Mouse (Mus musculus) hindbrain, embryonic 12.5 days (tissue): ENCODE data around the gene Scn1b. TPM values are rescaled to one million over a fixed set of nuclear protein-coding genes. Genes with fewer than 3 reads are reported as not detected.

Experiments
- ATAC-seq: fragments of 200-750 bp; cut with Nextera tagmentation; 2 replicates; pipeline ENCODE4 v1.8.0; 2017; ENCODE audit warnings: moderate TSS enrichment; ENCODE audit not compliant: low FRiP score
- H3K27ac ChIP-seq: fragments of 300-500 bp; sonication (generic); 2 replicates; pipeline ENCODE4 v1.5.1; 2016; ENCODE audit warnings: mild to moderate bottlenecking
- H3K27me3 ChIP-seq: fragments of 300-500 bp; sonication (generic); 2 replicates; pipeline ENCODE4 v1.6.1; 2016; ENCODE audit warnings: mild to moderate bottlenecking
- H3K36me3 ChIP-seq: fragments of 300-500 bp; sonication (generic); 2 replicates; pipeline ENCODE4 v1.6.1; 2016; ENCODE audit warnings: mild to moderate bottlenecking
- H3K4me1 ChIP-seq: fragments of 300-500 bp; sonication (generic); 2 replicates; pipeline ENCODE4 v1.6.1; 2016
- H3K4me2 ChIP-seq: fragments of 300-500 bp; sonication (generic); replicated peaks from 2 replicates; pipeline ENCODE4 v1.6.1; 2016; ENCODE audit warnings: mild to moderate bottlenecking
- H3K4me3 ChIP-seq: fragments of 300-500 bp; sonication (generic); 2 replicates; pipeline ENCODE4 v1.5.1; 2016; ENCODE audit warnings: mild to moderate bottlenecking
- H3K9ac ChIP-seq: fragments of 300-500 bp; sonication (generic); 2 replicates; pipeline ENCODE4 v1.6.1; 2016; ENCODE audit warnings: mild to moderate bottlenecking, moderate library complexity
- H3K9me3 ChIP-seq: fragments of 300-500 bp; sonication (generic); replicated peaks from 2 replicates; pipeline ENCODE4 v1.6.1; 2016; ENCODE audit warnings: mild to moderate bottlenecking
- WGBS: fragments of 180-500 bp; shearing (Covaris S2); methylation state at CpG from one replicate; pipeline ENCODE4 v1.1.7; 2016; 5-methylcytosine and 5-hydroxymethylcytosine counted together
- polyA plus RNA-seq: library from polyadenylated mRNA; unstranded; fragments of >200 nt; fragmentation: Nextera tagmentation; extraction: Ambion mirVana; gene quantifications from 2 replicates; pipeline ENCODE4 v1.2.1, GENCODE M21; 2016

Scn1b gene
- polyA plus RNA-seq, 1 experiment from 2014 or later, result 2.7 TPM

GRCm38 (mm10) chr7:31144886-31145285, 18.1 kb upstream of the Scn1b start:
- WGBS, result 96% methylated on average over 16 of the region's 16 CpGs
- Histone ChIP-seq H3K9me3 (no peaks in the 10 kb centered on the region), H3K27ac (no peak overlapping the region), H3K27me3 (no peaks in the 10 kb centered on the region), H3K36me3 (peaks cover 56% of the 10 kb centered on the region), H3K4me2 (no peak overlapping the region), H3K4me1 (peaks cover 28% of the 10 kb centered on the region), H3K4me3 (no peak overlapping the region), H3K9ac (no peak overlapping the region)
- no peak for ATAC-seq

- H3K9me3 ChIP-seq, result no peaks in the 10 kb centered on the region
- no peak overlapping the region for H3K4me2 ChIP-seq
- 97% methylated on average over 10 of the region's 10 CpGs for WGBS
- H3K4me1 ChIP-seq, result no peaks in the 10 kb centered on the region
- H3K4me3 ChIP-seq, result no peak overlapping the region
- peaks cover 87% of the 10 kb centered on the region for H3K36me3 ChIP-seq
- H3K27me3 ChIP-seq, result no peaks in the 10 kb centered on the region
- no peak for ATAC-seq
- H3K27ac ChIP-seq, result no peak overlapping the region
- no peak overlapping the region for H3K9ac ChIP-seq
Observed at GRCm38 (mm10) chr7:31140941-31141340, 14.1 kb upstream of the Scn1b start.

- Histone ChIP-seq H3K9ac (no peak overlapping the region), H3K36me3 (peaks cover 93% of the 10 kb centered on the region), H3K4me1 (no peaks in the 10 kb centered on the region), H3K9me3 (no peaks in the 10 kb centered on the region), H3K27me3 (no peaks in the 10 kb centered on the region), H3K27ac (no peak overlapping the region), H3K4me3 (no peak overlapping the region), H3K4me2 (no peak overlapping the region)
- 92% methylated on average over 4 of the region's 4 CpGs for WGBS
- no peak for ATAC-seq
Observed at GRCm38 (mm10) chr7:31140302-31140701, 13.5 kb upstream of the Scn1b start.

GRCm38 (mm10) chr7:31139765-31140164, 13.0 kb upstream of the Scn1b start:
- no peaks in the 10 kb centered on the region for H3K4me1 ChIP-seq
- ATAC-seq, result no peak
- H3K4me3 ChIP-seq, result no peak overlapping the region
- no peak overlapping the region for H3K9ac ChIP-seq
- peaks cover 94% of the 10 kb centered on the region for H3K36me3 ChIP-seq
- no peaks in the 10 kb centered on the region for H3K9me3 ChIP-seq
- 66% methylated on average over 5 of the region's 5 CpGs for WGBS
- H3K4me2 ChIP-seq, result no peak overlapping the region
- H3K27ac ChIP-seq, result no peak overlapping the region
- no peaks in the 10 kb centered on the region for H3K27me3 ChIP-seq

GRCm38 (mm10) chr7:31135717-31136116, 8.9 kb upstream of the Scn1b start:
- no peak overlapping the region for H3K9ac ChIP-seq
- H3K9me3 ChIP-seq, result no peaks in the 10 kb centered on the region
- H3K36me3 ChIP-seq, result peaks cover 100% of the 10 kb centered on the region
- ATAC-seq, result no peak
- H3K4me2 ChIP-seq, result no peak overlapping the region
- no peaks in the 10 kb centered on the region for H3K4me1 ChIP-seq
- no peak overlapping the region for H3K27ac ChIP-seq
- no peak overlapping the region for H3K4me3 ChIP-seq
- H3K27me3 ChIP-seq, result no peaks in the 10 kb centered on the region
- WGBS, result 91% methylated on average over 10 of the region's 10 CpGs

GRCm38 (mm10) chr7:31131866-31132265, 5.1 kb upstream of the Scn1b start:
- ATAC-seq, result no peak
- Histone ChIP-seq H3K4me2 (no peak overlapping the region), H3K27ac (no peak overlapping the region), H3K27me3 (peaks cover 21% of the 10 kb centered on the region), H3K36me3 (peaks cover 87% of the 10 kb centered on the region), H3K9ac (no peak overlapping the region), H3K9me3 (no peaks in the 10 kb centered on the region), H3K4me3 (no peak overlapping the region), H3K4me1 (peaks cover 8% of the 10 kb centered on the region)
- WGBS, result 93% methylated on average over 4 of the region's 4 CpGs

- Histone ChIP-seq H3K27ac (no peak overlapping the region), H3K4me1 (peaks cover 15% of the 10 kb centered on the region), H3K4me3 (no peak overlapping the region), H3K9me3 (no peaks in the 10 kb centered on the region), H3K36me3 (peaks cover 77% of the 10 kb centered on the region), H3K27me3 (peaks cover 31% of the 10 kb centered on the region), H3K9ac (no peak overlapping the region), H3K4me2 (no peak overlapping the region)
- 37% methylated on average over 4 of the region's 4 CpGs for WGBS
- no peak for ATAC-seq
Observed at GRCm38 (mm10) chr7:31130841-31131240, 4.0 kb upstream of the Scn1b start.

GRCm38 (mm10) chr7:31130197-31130596, 3.4 kb upstream of the Scn1b start:
- ATAC-seq, result no peak
- H3K9me3 ChIP-seq, result no peaks in the 10 kb centered on the region
- no peak overlapping the region for H3K4me2 ChIP-seq
- H3K36me3 ChIP-seq, result peaks cover 70% of the 10 kb centered on the region
- H3K4me1 ChIP-seq, result peaks cover 15% of the 10 kb centered on the region
- no peak overlapping the region for H3K4me3 ChIP-seq
- 98% methylated on average over 7 of the region's 7 CpGs for WGBS
- no peak overlapping the region for H3K27ac ChIP-seq
- H3K9ac ChIP-seq, result no peak overlapping the region
- peaks cover 38% of the 10 kb centered on the region for H3K27me3 ChIP-seq

- H3K27ac ChIP-seq, result no peak overlapping the region
- peaks cover 48% of the 10 kb centered on the region for H3K27me3 ChIP-seq
- H3K4me3 ChIP-seq, result no peak overlapping the region
- H3K4me2 ChIP-seq, result no peak overlapping the region
- H3K36me3 ChIP-seq, result peaks cover 51% of the 10 kb centered on the region
- 66% methylated on average over 9 of the region's 9 CpGs for WGBS
- no peak overlapping the region for H3K9ac ChIP-seq
- no peaks in the 10 kb centered on the region for H3K9me3 ChIP-seq
- 0 out of 2 replicates have a peak, but pooled peaks have one; percentile 2 for ATAC-seq
- peaks cover 15% of the 10 kb centered on the region for H3K4me1 ChIP-seq
Observed at GRCm38 (mm10) chr7:31128157-31128705, 1.4 kb upstream of the Scn1b start.

- peaks cover 15% of the 10 kb centered on the region for H3K4me1 ChIP-seq
- peak; percentile 7; the same call in 1 of the 2 replicates for ATAC-seq
- peak overlapping the region; percentile 65 for H3K9ac ChIP-seq
- peak overlapping the region; percentile 98 for H3K4me2 ChIP-seq
- H3K9me3 ChIP-seq, result no peaks in the 10 kb centered on the region
- H3K36me3 ChIP-seq, result peaks cover 31% of the 10 kb centered on the region
- 1% methylated on average over 51 of the region's 53 CpGs for WGBS
- H3K4me3 ChIP-seq, result peak overlapping the region; percentile 62
- H3K27ac ChIP-seq, result no peak overlapping the region
- peaks cover 48% of the 10 kb centered on the region for H3K27me3 ChIP-seq
Observed at GRCm38 (mm10) chr7:31126211-31126751, 522 bp downstream of the Scn1b start.

GRCm38 (mm10) chr7:31125116-31125515, 1.7 kb downstream of the Scn1b start:
- Histone ChIP-seq H3K9me3 (no peaks in the 10 kb centered on the region), H3K4me1 (peaks cover 15% of the 10 kb centered on the region), H3K4me3 (no peak overlapping the region), H3K4me2 (no peak overlapping the region), H3K27ac (no peak overlapping the region), H3K9ac (no peak overlapping the region), H3K27me3 (peaks cover 48% of the 10 kb centered on the region), H3K36me3 (peaks cover 20% of the 10 kb centered on the region)
- ATAC-seq, result no peak
- 84% methylated on average over 13 of the region's 13 CpGs for WGBS

- 88% methylated on average over 5 of the region's 5 CpGs for WGBS
- Histone ChIP-seq H3K4me1 (peaks cover 15% of the 10 kb centered on the region), H3K36me3 (peaks cover 12% of the 10 kb centered on the region), H3K27ac (no peak overlapping the region), H3K4me2 (no peak overlapping the region), H3K9me3 (no peaks in the 10 kb centered on the region), H3K27me3 (peaks cover 46% of the 10 kb centered on the region), H3K4me3 (no peak overlapping the region), H3K9ac (no peak overlapping the region)
- no peak for ATAC-seq
Observed at GRCm38 (mm10) chr7:31124381-31124780, 2.4 kb downstream of the Scn1b start.

GRCm38 (mm10) chr7:31123697-31124096, 3.1 kb downstream of the Scn1b start:
- peaks cover 15% of the 10 kb centered on the region for H3K4me1 ChIP-seq
- H3K4me2 ChIP-seq, result no peak overlapping the region
- no peak overlapping the region for H3K9ac ChIP-seq
- no peak for ATAC-seq
- peaks cover 5% of the 10 kb centered on the region for H3K36me3 ChIP-seq
- H3K27ac ChIP-seq, result no peak overlapping the region
- 84% methylated on average over 3 of the region's 3 CpGs for WGBS
- H3K27me3 ChIP-seq, result peaks cover 45% of the 10 kb centered on the region
- no peaks in the 10 kb centered on the region for H3K9me3 ChIP-seq
- H3K4me3 ChIP-seq, result no peak overlapping the region
